Mouse (Mus musculus) heart, embryonic 15.5 days (tissue): Measurements from ENCODE around the gene Cmya5. TPM values are rescaled to one million over a fixed set of nuclear protein-coding genes. Genes with fewer than 3 reads are reported as not detected.

ENCODE experiments used
- polyA plus RNA-seq: library from polyadenylated mRNA; unstranded; fragments of >200 nt; fragmentation: Nextera tagmentation; extraction: Ambion mirVana; gene quantifications from 2 replicates; pipeline ENCODE4 v1.2.1, GENCODE M21; 2015

Gene Cmya5
- polyA plus RNA-seq, 1 experiment from 2014 or later: 5.7 TPM

Other genes with a start within 250 kb of the Cmya5 start
- 32.2 and 39.0 TPM in 2 replicates for gene Tent2, start 47.7 kb upstream of the Cmya5 start, polyA plus RNA-seq
- gene Homer1, start 154.9 kb upstream of the Cmya5 start, polyA plus RNA-seq: 12.8 and 13.2 TPM in 2 replicates